Mouse (Mus musculus): ENCODE measurements around the gene Arhgef6. TPM values are rescaled to one million over a fixed set of nuclear protein-coding genes. Genes with fewer than 3 reads are reported as not detected.

Gene Arhgef6
- polyA plus RNA-seq, 1 experiment, result 19.2 TPM

DNA sequence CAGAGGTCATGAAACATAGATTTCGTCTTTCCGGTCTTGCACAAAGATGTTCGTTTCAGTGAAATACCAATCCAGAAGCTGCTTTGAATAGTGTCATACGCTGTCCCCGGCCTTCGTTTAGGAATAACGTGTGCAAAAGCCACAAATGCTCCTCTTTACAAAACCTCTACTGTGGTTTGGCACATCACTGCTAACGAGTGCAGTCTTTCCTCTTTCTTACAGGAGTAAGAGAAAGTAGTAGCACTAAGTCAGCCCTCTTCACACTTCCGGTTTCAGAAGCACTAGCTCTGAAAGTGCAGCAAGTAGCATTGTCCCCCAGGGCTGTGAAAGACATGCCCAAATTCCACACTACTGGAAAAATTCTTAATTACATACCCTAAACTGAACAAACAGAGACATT lies 142.2 kb downstream of the Arhgef6 start:
- H3K27me3 ChIP-seq (ENCODE audit: control insufficient read depth, insufficient read depth, low read length), result no peaks in the 10 kb centered on the region
- H3K27ac ChIP-seq (ENCODE audit: control insufficient read depth, insufficient read depth, low read depth, low read length), result no peak overlapping the region
- TF ChIP-seq POLR2A (IDR thresholded peaks at IDR 0.05; ENCODE audit: control insufficient read depth, low read depth, low read length) (no peak), CTCF (IDR thresholded peaks at IDR 0.05; ENCODE audit: control insufficient read depth, insufficient read depth, insufficient replicate concordance, low read depth, low read length) (no peak)
- no peaks in the 10 kb centered on the region for H3K36me3 ChIP-seq (ENCODE audit: control insufficient read depth, insufficient read depth, low read length)
- H3K4me1 ChIP-seq (ENCODE audit: control insufficient read depth, insufficient read depth, low read length), result no peaks in the 10 kb centered on the region
- no peak overlapping the region for H3K4me3 ChIP-seq (ENCODE audit: control insufficient read depth, low read depth, low read length)

DNA sequence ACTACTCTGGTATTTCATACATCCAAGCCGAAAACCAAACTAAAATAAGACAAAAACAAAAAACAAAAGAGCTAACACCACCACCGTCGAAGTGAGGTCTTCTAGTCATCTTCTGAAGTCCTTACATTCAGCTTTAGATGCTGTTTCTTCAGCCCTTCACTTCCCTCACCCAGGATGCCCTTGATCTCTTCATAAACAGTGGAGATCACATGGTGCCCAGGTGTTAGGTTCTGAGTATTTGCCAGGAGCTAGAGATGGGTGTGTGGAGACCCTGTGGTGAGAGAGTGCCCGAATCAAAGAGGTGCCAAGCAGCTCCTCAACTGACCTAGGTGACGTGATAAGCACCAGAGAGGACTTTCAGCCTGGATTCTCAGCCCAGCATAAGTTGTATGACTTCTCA lies 149.2 kb downstream of the Arhgef6 start:
- Histone ChIP-seq H3K4me3 (ENCODE audit: control insufficient read depth, low read depth, low read length) (no peak overlapping the region), H3K36me3 (ENCODE audit: control insufficient read depth, insufficient read depth, low read length) (no peaks in the 10 kb centered on the region)
- TF ChIP-seq CTCF (IDR thresholded peaks at IDR 0.05; ENCODE audit: control insufficient read depth, insufficient read depth, insufficient replicate concordance, low read depth, low read length) (no peak), POLR2A (IDR thresholded peaks at IDR 0.05; ENCODE audit: control insufficient read depth, low read depth, low read length) (no peak)

DNA sequence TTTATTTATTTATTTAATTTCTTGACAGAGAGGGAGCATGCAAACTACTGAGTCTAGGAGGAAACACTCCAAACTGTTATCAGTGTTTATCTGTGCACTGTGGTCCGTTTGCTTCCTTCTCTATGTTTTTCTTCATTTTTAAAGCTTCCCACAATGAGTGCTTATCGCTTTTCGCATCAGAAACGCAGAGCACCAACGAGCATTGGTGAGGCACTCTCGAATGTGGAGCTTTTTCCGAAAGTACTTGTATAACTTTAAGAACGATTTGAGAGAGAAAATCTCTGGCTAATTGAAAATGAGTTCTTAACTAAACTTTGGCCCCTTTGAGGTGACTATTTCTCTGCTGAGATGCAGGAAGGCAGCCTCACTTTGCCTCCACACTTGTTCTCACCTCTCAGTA lies 151.2 kb downstream of the Arhgef6 start:
- H3K27me3 ChIP-seq (ENCODE audit: control insufficient read depth, insufficient read depth, low read length), result no peaks in the 10 kb centered on the region
- H3K36me3 ChIP-seq (ENCODE audit: control insufficient read depth, insufficient read depth, low read length), result no peaks in the 10 kb centered on the region
- H3K27ac ChIP-seq (ENCODE audit: control insufficient read depth, insufficient read depth, low read depth, low read length), result no peak overlapping the region
- no peaks in the 10 kb centered on the region for H3K4me1 ChIP-seq (ENCODE audit: control insufficient read depth, insufficient read depth, low read length)
- H3K4me3 ChIP-seq (ENCODE audit: control insufficient read depth, low read depth, low read length), result no peak overlapping the region
- no peak for TF ChIP-seq CTCF (IDR thresholded peaks at IDR 0.05; ENCODE audit: control insufficient read depth, insufficient read depth, insufficient replicate concordance, low read depth, low read length)
- TF ChIP-seq POLR2A (IDR thresholded peaks at IDR 0.05; ENCODE audit: control insufficient read depth, low read depth, low read length), result no peak

More for the DNA sequence above, 149.2 kb downstream of the Arhgef6 start:
- H3K4me1 ChIP-seq (ENCODE audit: control insufficient read depth, insufficient read depth, low read length), result no peaks in the 10 kb centered on the region
- H3K27me3 ChIP-seq (ENCODE audit: control insufficient read depth, insufficient read depth, low read length), result no peaks in the 10 kb centered on the region
- H3K27ac ChIP-seq (ENCODE audit: control insufficient read depth, insufficient read depth, low read depth, low read length), result no peak overlapping the region

DNA sequence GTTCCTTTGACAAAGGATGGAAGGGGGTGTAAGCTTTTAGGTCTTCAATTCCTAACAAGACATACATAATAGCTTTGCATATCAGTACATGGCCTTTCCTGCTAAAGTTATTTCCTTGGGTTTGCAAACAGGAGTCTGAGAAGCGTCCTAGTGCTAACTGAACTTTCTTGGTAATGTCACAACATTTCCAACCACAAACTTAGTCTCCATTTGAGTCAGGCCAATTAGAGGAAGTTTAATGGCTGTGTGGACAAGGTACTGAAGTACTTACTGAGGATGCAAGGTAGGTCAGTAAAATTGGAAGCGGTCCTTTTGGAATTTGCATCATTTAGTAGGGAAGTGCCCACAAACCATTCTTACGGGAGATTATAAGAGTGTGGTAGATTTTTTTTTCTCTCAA lies 155.2 kb downstream of the Arhgef6 start:
- no peak overlapping the region for H3K27ac ChIP-seq (ENCODE audit: control insufficient read depth, insufficient read depth, low read depth, low read length)
- TF ChIP-seq CTCF (IDR thresholded peaks at IDR 0.05; ENCODE audit: control insufficient read depth, insufficient read depth, insufficient replicate concordance, low read depth, low read length), result no peak
- TF ChIP-seq POLR2A (IDR thresholded peaks at IDR 0.05; ENCODE audit: control insufficient read depth, low read depth, low read length), result no peak
- no peaks in the 10 kb centered on the region for H3K36me3 ChIP-seq (ENCODE audit: control insufficient read depth, insufficient read depth, low read length)
- no peaks in the 10 kb centered on the region for H3K4me1 ChIP-seq (ENCODE audit: control insufficient read depth, insufficient read depth, low read length)
- H3K27me3 ChIP-seq (ENCODE audit: control insufficient read depth, insufficient read depth, low read length), result no peaks in the 10 kb centered on the region
- H3K4me3 ChIP-seq (ENCODE audit: control insufficient read depth, low read depth, low read length), result no peak overlapping the region

DNA sequence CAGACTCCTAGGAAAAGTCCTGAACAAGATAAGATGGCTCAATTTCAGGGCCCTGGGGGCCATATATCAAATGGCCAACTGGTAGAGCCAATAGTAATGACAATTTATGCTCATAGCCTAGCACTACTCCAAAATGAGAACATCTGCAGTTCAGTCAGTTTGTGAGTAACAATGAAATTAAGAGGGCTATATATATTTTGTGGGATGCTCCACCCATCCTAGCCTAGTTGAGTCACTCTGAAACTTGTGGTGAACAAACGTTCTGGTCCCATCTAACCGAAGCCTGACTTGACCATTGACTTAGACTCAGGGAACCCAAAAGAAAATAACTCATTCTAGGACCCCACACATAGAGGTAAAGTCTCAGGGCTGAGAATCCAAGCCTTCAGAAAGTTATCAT lies 156.1 kb downstream of the Arhgef6 start:
- Histone ChIP-seq H3K4me1 (ENCODE audit: control insufficient read depth, insufficient read depth, low read length) (no peaks in the 10 kb centered on the region), H3K4me3 (ENCODE audit: control insufficient read depth, low read depth, low read length) (no peak overlapping the region), H3K36me3 (ENCODE audit: control insufficient read depth, insufficient read depth, low read length) (no peaks in the 10 kb centered on the region), H3K27ac (ENCODE audit: control insufficient read depth, insufficient read depth, low read depth, low read length) (no peak overlapping the region), H3K27me3 (ENCODE audit: control insufficient read depth, insufficient read depth, low read length) (no peaks in the 10 kb centered on the region)
- no peak for TF ChIP-seq POLR2A (IDR thresholded peaks at IDR 0.05; ENCODE audit: control insufficient read depth, low read depth, low read length)
- TF ChIP-seq CTCF (IDR thresholded peaks at IDR 0.05; ENCODE audit: control insufficient read depth, insufficient read depth, insufficient replicate concordance, low read depth, low read length), result no peak

Other genes with a start within 250 kb of the Arhgef6 start
- 0.13 and 0.16 TPM in 2 replicates for gene Cd40lg, start 126.6 kb downstream of the Arhgef6 start, polyA plus RNA-seq (2012; rRNA removed)
- gene Rbmx, start 54.3 kb upstream of the Arhgef6 start, polyA plus RNA-seq (2012; rRNA removed), result 4.6 and 5.1 TPM in 2 replicates
- gene Gm364, start 70.4 kb upstream of the Arhgef6 start, polyA plus RNA-seq (2012; rRNA removed), result 10.7 and 19.8 TPM in 2 replicates
- not detected in 2 replicates for gene Gpr101, start 165.0 kb upstream of the Arhgef6 start, polyA plus RNA-seq (2012; rRNA removed)